Mouse (Mus musculus) retina, postnatal 1 day (tissue): ENCODE results near the gene Vmn1r158.
"Not testable (repeated sequence)": the region's sequence is repeated elsewhere in the genome, so short reads cannot be mapped to it uniquely, and the experiment has no call there.

Experiments used
- DNase-seq: peaks from one replicate; pipeline ENCODE4 v3.0.0-alpha.2; 2012

Vmn1r158 gene

GRCm38 (mm10) chr7:22790682-22791081 lies at the start of gene Vmn1r158:
TSS of gene Vmn1r158 (minus strand) at chr7:22790782.
- DNase-seq, result not testable (repeated sequence)

DNA sequence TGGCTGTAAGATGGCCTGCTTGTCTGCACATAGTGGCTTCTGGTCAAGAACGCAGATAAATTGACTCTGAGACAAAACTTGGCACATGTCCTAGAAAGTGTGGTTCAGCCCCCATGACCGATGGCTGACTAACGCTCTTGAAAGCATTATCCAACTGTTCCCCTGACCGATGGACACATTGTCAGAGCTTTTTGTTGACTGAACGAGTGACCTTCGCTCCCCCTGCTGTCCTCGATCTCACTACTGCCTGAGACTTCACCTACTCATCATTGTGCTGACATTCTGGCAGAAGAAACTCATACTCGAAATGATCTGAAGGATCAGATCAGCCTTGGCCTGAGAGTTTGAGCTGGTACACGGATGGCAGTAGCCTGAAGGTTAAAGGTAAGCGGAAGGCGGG lies 14.6 kb downstream of the Vmn1r158 start:
- not testable (repeated sequence) for DNase-seq

- DNase-seq, result not testable (repeated sequence)
Observed at GRCm38 (mm10) chr7:22761397-22761796, 29.2 kb downstream of the Vmn1r158 start, which contains the start of gene Vmn1r157. TSS of gene Vmn1r157 (plus strand) at chr7:22761697.
